Comparison of ENCODE assay signal across 20 mouse cellular contexts in the genomic region with DNA sequence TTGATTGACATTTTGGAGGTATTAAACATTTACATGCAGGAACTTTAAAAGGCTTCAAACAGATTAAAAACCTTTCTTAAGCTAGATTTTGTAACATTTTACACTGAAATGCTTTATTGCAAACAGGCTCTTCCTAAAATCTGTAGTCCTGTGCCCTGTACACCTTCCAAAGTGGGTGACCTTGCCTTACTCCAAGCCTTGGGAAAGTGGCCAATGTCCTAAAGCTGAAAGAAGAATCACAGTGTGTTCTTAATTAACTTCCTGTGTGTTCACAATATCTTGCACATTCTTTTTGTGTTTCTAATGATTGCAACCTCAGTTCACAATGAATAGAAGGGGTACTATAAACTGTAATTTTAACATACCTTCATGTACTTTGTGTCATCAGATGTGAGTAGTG.
DNase-seq lines count a peak whose midpoint lies in the region.
"Had no signal": no experiment of that assay in that cellular context is flagged by ENCODE, and none has a peak within 500 bp of the region (broad histone marks: within the 10 kb centered on the region; RNA-seq: fewer than 3 reads in every experiment).

No protein-coding gene starts in this region.

- peak; percentile 20 for DNase-seq in adrenal gland, adult 2 months
- no peak for DNase-seq in adrenal gland, postnatal 25 days
- DNase-seq in Muller cell, postnatal 12 days (ENCODE audit: inconsistent ontology term), result peak; percentile 21
- DNase-seq in adrenal gland, postnatal 14 days, result peak; percentile 7
- peak; percentile 57 for DNase-seq in fat pad, adult 2 months (ENCODE audit: extremely low read depth, low read depth, low spot score)
- DNase-seq in c-Kit-positive CD71-positive TER-119-positive erythroid progenitor cells, embryonic 14.5 days (ENCODE audit: low spot score), result no peak
- no peak for DNase-seq in heart, embryonic 10.5 days (ENCODE audit: low spot score)
- DNase-seq: B cell, adult 2 months; cerebellum, adult 9-11 months; cerebellum, postnatal 25 days; forebrain, postnatal 0 days; gastrocnemius, postnatal 25 days; heart, adult 2 months; kidney, adult 2 months had no signal

- H3K36me3 ChIP-seq in heart, embryonic 10.5 days, result no peaks in the 10 kb centered on the region
- H3K36me3 ChIP-seq: embryonic facial prominence, embryonic 12.5 days; embryonic facial prominence, embryonic 15.5 days; G1E; hindbrain, embryonic 12.5 days; hindbrain, embryonic 15.5 days had no signal

- H3K4me3 ChIP-seq in heart, embryonic 10.5 days, result no peak overlapping the region
- H3K4me3 ChIP-seq: embryonic facial prominence, embryonic 12.5 days; embryonic facial prominence, embryonic 15.5 days; heart, adult 2 months; hindbrain, embryonic 12.5 days; hindbrain, embryonic 15.5 days had no signal

- no peak overlapping the region for H3K27ac ChIP-seq in heart, embryonic 10.5 days
- H3K27ac ChIP-seq: embryonic facial prominence, embryonic 12.5 days; embryonic facial prominence, embryonic 15.5 days; heart, adult 2 months; hindbrain, embryonic 12.5 days; hindbrain, embryonic 15.5 days had no signal

- H3K27me3 ChIP-seq in heart, embryonic 10.5 days (ENCODE audit: insufficient read depth, poor library complexity, severe bottlenecking), result no peaks in the 10 kb centered on the region
- H3K27me3 ChIP-seq: CH12.LX; embryonic facial prominence, embryonic 12.5 days; embryonic facial prominence, embryonic 15.5 days; hindbrain, embryonic 12.5 days; hindbrain, embryonic 15.5 days had no signal

- no peaks in the 10 kb centered on the region for H3K4me1 ChIP-seq in heart, embryonic 10.5 days
- H3K4me1 ChIP-seq: embryonic facial prominence, embryonic 12.5 days; embryonic facial prominence, embryonic 15.5 days; hindbrain, embryonic 12.5 days; hindbrain, embryonic 15.5 days had no signal

- H3K9me3 ChIP-seq in heart, embryonic 10.5 days, result no peaks in the 10 kb centered on the region
- H3K9me3 ChIP-seq: embryonic facial prominence, embryonic 12.5 days; embryonic facial prominence, embryonic 15.5 days; G1E; hindbrain, embryonic 12.5 days; hindbrain, embryonic 15.5 days had no signal

Comparison
In these comparisons a context has a peak if more than half of its experiments do, and no peak if none do; other contexts are left out.
1. DNase-seq: peak in adrenal gland, adult 2 months (single experiment), Muller cell, postnatal 12 days (single experiment), adrenal gland, postnatal 14 days (single experiment) and fat pad, adult 2 months (single experiment); none in adrenal gland, postnatal 25 days (single experiment), c-Kit-positive CD71-positive TER-119-positive erythroid progenitor cells, embryonic 14.5 days (single experiment) and heart, embryonic 10.5 days (single experiment).